Mouse (Mus musculus) MEL (cell line): ENCODE measurements around the gene Zfp217. TPM values are rescaled to one million over a fixed set of nuclear protein-coding genes. Genes with fewer than 3 reads are reported as not detected.

Source experiments
- DNase-seq: peaks from one replicate; pipeline ENCODE4 v3.0.0; 2011; ENCODE audit warnings: low read depth, low spot score
- H3K27ac ChIP-seq: 2 replicates; pipeline ENCODE4 v1.5.1; 2012; ENCODE audit warnings: low read depth, mild to moderate bottlenecking, control low read depth, low read length, moderate library complexity; ENCODE audit not compliant: control insufficient read depth
- H3K27me3 ChIP-seq, 2 experiments: fragments of 150-350 bp in 1 of 2; sonication (generic) in 1 of 2; 2 replicates each; pipeline ENCODE4 v1.6.1; 2012; ENCODE audit warnings: low read length in 2 of 2, mild to moderate bottlenecking in 2 of 2, improper control_type of control experiment in 1 of 2, moderate library complexity in 1 of 2; ENCODE audit not compliant: insufficient read depth in 2 of 2, control insufficient read depth in 1 of 2
- H3K36me3 ChIP-seq, 2 experiments: 2 replicates each; pipeline ENCODE4 v1.6.1; 2012 to 2014; ENCODE audit warnings: low read length in 2 of 2, improper control_type of control experiment in 1 of 2, inconsistent platforms in 1 of 2, mild to moderate bottlenecking in 1 of 2; ENCODE audit not compliant: insufficient read depth in 2 of 2, control insufficient read depth in 1 of 2
- H3K4me1 ChIP-seq, 2 experiments: fragments of 150-350 bp in 1 of 2; sonication (generic) in 1 of 2; 2 replicates each; pipeline ENCODE4 v1.6.1; 2012; ENCODE audit warnings: low read length in 2 of 2, improper control_type of control experiment in 1 of 2, mild to moderate bottlenecking in 1 of 2; ENCODE audit not compliant: insufficient read depth in 2 of 2, control insufficient read depth in 1 of 2
- H3K4me3 ChIP-seq, 2 experiments: fragments of 150-350 bp in 1 of 2; sonication (generic) in 1 of 2; 2 replicates each; pipeline ENCODE4 v1.5.1; 2012; ENCODE audit warnings: low read depth in 2 of 2, low read length in 2 of 2, mild to moderate bottlenecking in 2 of 2, moderate library complexity in 2 of 2, control low read depth in 1 of 2, improper control_type of control experiment in 1 of 2; ENCODE audit not compliant: control insufficient read depth in 1 of 2, insufficient read depth in 1 of 2
- H3K79me2 ChIP-seq: 2 replicates; pipeline ENCODE4 v1.6.1; 2012; ENCODE audit warnings: mild to moderate bottlenecking, low read length, moderate library complexity; ENCODE audit not compliant: control insufficient read depth, poor library complexity, insufficient read depth
- H3K9ac ChIP-seq: 2 replicates; pipeline ENCODE4 v1.6.1; 2012; ENCODE audit warnings: low read depth, mild to moderate bottlenecking, control low read depth, low read length, moderate library complexity; ENCODE audit not compliant: control insufficient read depth, poor library complexity, severe bottlenecking
- H3K9me3 ChIP-seq: fragments of 150-350 bp; sonication (generic); replicated peaks from 2 replicates; pipeline ENCODE4 v1.6.1; 2012; ENCODE audit warnings: mild to moderate bottlenecking, low read length, improper control_type of control experiment, moderate library complexity; ENCODE audit not compliant: insufficient read depth
- CHD1 ChIP-seq: IDR thresholded peaks from 2 replicates; pipeline ENCODE4 v1.6.1; 2012; ENCODE audit warnings: low read depth, mild to moderate bottlenecking, inconsistent platforms, low read length, improper control_type of control experiment
- CHD2 ChIP-seq: IDR thresholded peaks from 2 replicates; pipeline ENCODE4 v1.6.1; 2011; ENCODE audit warnings: low read length, improper control_type of control experiment
- EP300 ChIP-seq, 2 experiments: IDR thresholded peaks; 2 replicates each; pipeline ENCODE4 v1.6.1; 2011; ENCODE audit warnings: improper control_type of control experiment in 2 of 2, low read length in 2 of 2, low read depth in 1 of 2, mild to moderate bottlenecking in 1 of 2
- ETS1 ChIP-seq: IDR thresholded peaks from 2 replicates; pipeline ENCODE4 v1.6.1; 2012; ENCODE audit warnings: low read depth, mild to moderate bottlenecking, inconsistent platforms, low read length, improper control_type of control experiment, moderate library complexity
- GABPA ChIP-seq: IDR thresholded peaks from 2 replicates; pipeline ENCODE4 v1.6.1; 2012; ENCODE audit warnings: low read depth, mild to moderate bottlenecking, inconsistent platforms, low read length, improper control_type of control experiment, moderate library complexity
- GATA1 ChIP-seq: IDR thresholded peaks from 2 replicates; pipeline ENCODE4 v1.6.1; 2011; ENCODE audit warnings: low read depth, low read length, improper control_type of control experiment
- HCFC1 ChIP-seq: IDR thresholded peaks from 2 replicates; pipeline ENCODE4 v1.6.1; 2012; ENCODE audit warnings: low read depth, mild to moderate bottlenecking, inconsistent platforms, low read length, improper control_type of control experiment, moderate library complexity
- JUND ChIP-seq: IDR thresholded peaks from 2 replicates; pipeline ENCODE4 v1.6.1; 2011; ENCODE audit warnings: low read depth, mild to moderate bottlenecking, improper control_type of control experiment, low read length
- KAT2A ChIP-seq: conservative IDR thresholded peaks from 2 replicates; pipeline ENCODE4 v1.6.1; 2012; ENCODE audit warnings: low read depth, low read length, improper control_type of control experiment, inconsistent platforms
- MAX ChIP-seq: IDR thresholded peaks from 2 replicates; pipeline ENCODE4 v1.6.1; 2011; ENCODE audit warnings: low read length, improper control_type of control experiment
- MEF2A ChIP-seq: IDR thresholded peaks from 2 replicates; pipeline ENCODE4 v1.6.1; 2014; ENCODE audit warnings: low read depth, mild to moderate bottlenecking, inconsistent platforms, low read length, improper control_type of control experiment; ENCODE audit not compliant: poor library complexity, insufficient replicate concordance, severe bottlenecking; ENCODE audit errors: extremely low read depth
- MXI1 ChIP-seq: IDR thresholded peaks from 2 replicates; pipeline ENCODE4 v1.6.1; 2011; ENCODE audit warnings: mild to moderate bottlenecking, low read depth, low read length, improper control_type of control experiment
- MYB ChIP-seq: IDR thresholded peaks from 2 replicates; pipeline ENCODE4 v1.6.1; 2011; ENCODE audit warnings: mild to moderate bottlenecking, low read depth, low read length, improper control_type of control experiment
- POLR2A ChIP-seq, 2 experiments: IDR thresholded peaks; 2 replicates each; pipeline ENCODE4 v1.6.1; 2011 to 2012; ENCODE audit warnings: low read length in 2 of 2, mild to moderate bottlenecking in 2 of 2, control low read depth in 1 of 2, improper control_type of control experiment in 1 of 2, low read depth in 1 of 2, moderate library complexity in 1 of 2; ENCODE audit not compliant: control insufficient read depth in 1 of 2, insufficient read depth in 1 of 2, poor library complexity in 1 of 2
- POLR2AphosphoS2 ChIP-seq: IDR thresholded peaks from 2 replicates; pipeline ENCODE4 v1.6.1; 2011; ENCODE audit warnings: low read length, improper control_type of control experiment
- RAD21 ChIP-seq: IDR thresholded peaks from 2 replicates; pipeline ENCODE4 v1.6.1; 2011; ENCODE audit warnings: mild to moderate bottlenecking, low read depth, low read length, improper control_type of control experiment
- RCOR1 ChIP-seq: IDR thresholded peaks from 2 replicates; pipeline ENCODE4 v1.6.1; 2012; ENCODE audit warnings: low read depth, mild to moderate bottlenecking, inconsistent platforms, low read length, improper control_type of control experiment
- SIN3A ChIP-seq: IDR thresholded peaks from 2 replicates; pipeline ENCODE4 v1.6.1; 2012; ENCODE audit warnings: low read length, improper control_type of control experiment, inconsistent platforms
- SMC3 ChIP-seq: IDR thresholded peaks from 2 replicates; pipeline ENCODE4 v1.6.1; 2011; ENCODE audit warnings: low read depth, low read length, improper control_type of control experiment
- TAL1 ChIP-seq: IDR thresholded peaks from 2 replicates; pipeline ENCODE4 v1.6.1; 2012; ENCODE audit warnings: mild to moderate bottlenecking, inconsistent platforms, low read length, moderate library complexity, mixed read lengths
- TBP ChIP-seq: IDR thresholded peaks from 2 replicates; pipeline ENCODE4 v1.8.0; 2011; ENCODE audit warnings: low read depth, low read length, improper control_type of control experiment
- TCF12 ChIP-seq: IDR thresholded peaks from 2 replicates; pipeline ENCODE4 v1.6.1; 2014; ENCODE audit warnings: low read depth, mild to moderate bottlenecking, inconsistent platforms, low read length, improper control_type of control experiment, moderate library complexity
- USF2 ChIP-seq, 2 experiments: IDR thresholded peaks; 2 replicates each; pipeline ENCODE4 v1.6.1; 2011 to 2012; ENCODE audit warnings: improper control_type of control experiment in 2 of 2, low read length in 2 of 2, borderline replicate concordance in 1 of 2, inconsistent platforms in 1 of 2, low read depth in 1 of 2, mild to moderate bottlenecking in 1 of 2; ENCODE audit not compliant: insufficient read depth in 1 of 2
- ZC3H11A ChIP-seq: IDR thresholded peaks from 2 replicates; pipeline ENCODE4 v1.6.1; 2012; ENCODE audit warnings: low read depth, mild to moderate bottlenecking, inconsistent platforms, low read length, improper control_type of control experiment
- ZNF384 ChIP-seq: IDR thresholded peaks from 2 replicates; pipeline ENCODE4 v1.6.1; 2012; ENCODE audit warnings: low read depth, mild to moderate bottlenecking, inconsistent platforms, low read length, improper control_type of control experiment
- polyA plus RNA-seq, 2 experiments: library from polyadenylated mRNA; stranded (reverse) in 1 of 2; unstranded in 1 of 2; fragments of >175 nt in 1 of 2; fragments of >200 nt in 1 of 2; gene quantifications; 2 replicates each; pipeline versions ENCODE4 v1.2.1 to v1.2.4; 2012; ENCODE audit warnings: low replicate concordance in 2 of 2, low read depth in 1 of 2; ENCODE audit not compliant: insufficient read length in 2 of 2, insufficient read depth in 1 of 2, missing spikeins in 1 of 2
- total RNA-seq: library from RNA; depleted of rRNA; stranded (reverse); fragments of 300-350 nt; gene quantifications from 2 replicates; pipeline ENCODE4 v1.2.3, GENCODE M21; 2012

Zfp217 gene
- total and polyA plus RNA-seq, 3 experiments = 21.7 to 34.9 (median 25.5) TPM

- Histone ChIP-seq H3K9me3 (no peaks in the 10 kb centered on the region), H3K79me2 (no peaks in the 10 kb centered on the region), H3K27ac (no peak overlapping the region), H3K36me3 (peaks cover 0 to 33% of the 10 kb centered on the region in 2 experiments; a peak in 2 of 4 replicates), H3K4me1 (peaks cover 24 to 38% of the 10 kb centered on the region in 2 experiments), H3K27me3 (no peaks in the 10 kb centered on the region), H3K4me3 (peak overlapping the region in 1 of 2 experiments; percentile 24; a peak in 1 of 4 replicates), H3K9ac (peak overlapping the region; percentile 19; the same call in 1 of the 2 replicates)
- no peak for TF ChIP-seq POLR2AphosphoS2
- no peak for TF ChIP-seq POLR2A (IDR thresholded peaks at IDR 0.05; ENCODE audit: control insufficient read depth in 1 of 2, insufficient read depth in 1 of 2, low read depth in 1 of 2, low read length in 2 of 2, poor library complexity in 1 of 2)
- no peak for TF ChIP-seq MAX
- TF ChIP-seq KAT2A = no peak
- no peak for TF ChIP-seq TBP
- TF ChIP-seq MYB = no peak
- TF ChIP-seq CHD1 = no peak
- TF ChIP-seq SMC3 = no peak
- peak; percentile 44 to 69 for TF ChIP-seq EP300 (IDR thresholded peaks at IDR 0.05; ENCODE audit: low read depth in 1 of 2, low read length in 2 of 2)
- TF ChIP-seq TCF12 = peak; percentile 19; the same call in 1 of the 2 replicates
- TF ChIP-seq ETS1 = peak; percentile 57
- no peak for TF ChIP-seq ZNF384
- no peak for TF ChIP-seq HCFC1
- TF ChIP-seq GATA1 = peak; percentile 90
- TF ChIP-seq CHD2 = no peak
- no peak for TF ChIP-seq JUND
- no peak for TF ChIP-seq MXI1
- no peak for TF ChIP-seq GABPA
- peak; percentile 45; the same call in 1 of the 2 replicates for TF ChIP-seq SIN3A
- TF ChIP-seq TAL1 = no peak
- TF ChIP-seq RCOR1 = peak; percentile 26; the same call in 1 of the 2 replicates
- no peak for TF ChIP-seq RAD21
- TF ChIP-seq ZC3H11A = no peak
- TF ChIP-seq MEF2A = peak; percentile 18; the same call in 1 of the 2 replicates
- no peak for TF ChIP-seq USF2 (IDR thresholded peaks at IDR 0.05; ENCODE audit: borderline replicate concordance in 1 of 2, insufficient read depth in 1 of 2, low read depth in 1 of 2, low read length in 2 of 2)
- peak; percentile 47 for DNase-seq
Measured at GRCm38 (mm10) chr2:170179317-170179716, 31.4 kb upstream of the Zfp217 start.
